18 mouse cellular contexts compared by ENCODE assay signal in the genomic region with DNA sequence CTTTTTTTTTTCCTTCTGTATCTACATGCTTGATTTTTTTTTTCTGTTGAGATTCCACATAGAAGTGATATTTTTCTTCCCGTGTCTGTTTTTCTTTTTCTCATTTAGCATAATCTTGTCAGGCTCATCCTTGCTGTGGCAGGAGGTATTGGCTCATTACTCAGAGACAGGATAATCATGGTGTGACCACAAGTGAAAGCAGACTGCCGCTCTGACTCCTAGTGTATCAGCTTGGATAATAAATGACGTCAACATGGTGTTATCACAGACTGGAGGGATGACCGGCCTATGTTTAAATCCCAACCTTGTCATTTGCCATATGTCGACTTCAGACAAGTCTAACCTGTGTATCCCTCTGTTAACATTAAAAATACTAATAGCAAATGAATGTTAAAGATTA. TPM values are rescaled to one million over a fixed set of nuclear protein-coding genes. Genes with fewer than 3 reads are reported as not detected.
"Had no signal": no experiment of that assay in that cellular context is flagged by ENCODE, and none has a peak within 500 bp of the region (broad histone marks: within the 10 kb centered on the region; RNA-seq: fewer than 3 reads in every experiment).

No protein-coding gene starts in this region.

- DNase-seq: kidney, adult 18-20 months; kidney, postnatal 14 days; lung, adult 2 months; lung, postnatal 36 days; thymus, postnatal 4 days had no signal

- H3K36me3 ChIP-seq: limb, embryonic 10.5 days; liver, embryonic 15.5 days; neural tube, embryonic 13.5 days had no signal

- H3K27ac ChIP-seq: left cerebral cortex, adult 2 months; limb, embryonic 10.5 days; liver, embryonic 15.5 days; neural tube, embryonic 13.5 days; stomach, postnatal 0 days had no signal

- ATAC-seq: lung, postnatal 0 days had no signal

- H3K9ac ChIP-seq: liver, embryonic 15.5 days; neural tube, embryonic 13.5 days had no signal

- H3K4me1 ChIP-seq: limb, embryonic 10.5 days; liver, embryonic 15.5 days; neural tube, embryonic 13.5 days had no signal

- H3K9me3 ChIP-seq: limb, embryonic 10.5 days; neural tube, embryonic 13.5 days had no signal

- H3K27me3 ChIP-seq: liver, embryonic 15.5 days; neural tube, embryonic 13.5 days had no signal

- H3K4me3 ChIP-seq: left cerebral cortex, adult 2 months; limb, embryonic 10.5 days; liver, embryonic 15.5 days; neural tube, embryonic 13.5 days had no signal

- H3K4me2 ChIP-seq: liver, embryonic 11.5 days; liver, embryonic 15.5 days; neural tube, embryonic 13.5 days had no signal

RNA-seq across cellular contexts. Expression of gene Krtap8-1, which starts 26.6 kb away (rescaled TPM):
- total RNA-seq: layer of hippocampus, postnatal 25 days; left cerebral cortex, adult 2 months; left cerebral cortex, postnatal 14 days; megakaryocyte progenitor cell, adult 5-6 weeks; monocyte, adult 5-6 weeks had no signal
- polyA plus RNA-seq: kidney, embryonic 14.5 days; limb, embryonic 10.5 days; liver, embryonic 11.5 days; liver, embryonic 15.5 days; lung, adult 2 months; lung, postnatal 0 days; neural tube, embryonic 13.5 days; stomach, postnatal 0 days had no signal

RNA-seq across cellular contexts. Expression of gene Krtap6-2, which starts 41.3 kb away (rescaled TPM):
- total RNA-seq: layer of hippocampus, postnatal 25 days; left cerebral cortex, adult 2 months; left cerebral cortex, postnatal 14 days; megakaryocyte progenitor cell, adult 5-6 weeks; monocyte, adult 5-6 weeks had no signal
- polyA plus RNA-seq: kidney, embryonic 14.5 days; limb, embryonic 10.5 days; limb, embryonic 14.5 days; liver, embryonic 11.5 days; liver, embryonic 15.5 days; lung, adult 2 months; lung, postnatal 0 days; neural tube, embryonic 13.5 days; stomach, postnatal 0 days had no signal

RNA-seq across cellular contexts. Expression of gene Krtap7-1, which starts 46.9 kb away (rescaled TPM):
- total RNA-seq: layer of hippocampus, postnatal 25 days; left cerebral cortex, adult 2 months; left cerebral cortex, postnatal 14 days; megakaryocyte progenitor cell, adult 5-6 weeks; monocyte, adult 5-6 weeks had no signal
- polyA plus RNA-seq: kidney, embryonic 14.5 days; limb, embryonic 10.5 days; limb, embryonic 14.5 days; liver, embryonic 11.5 days; liver, embryonic 15.5 days; lung, adult 2 months; lung, postnatal 0 days; neural tube, embryonic 13.5 days; stomach, postnatal 0 days had no signal

RNA-seq across cellular contexts. Expression of gene Krtap21-1, which starts 57.5 kb away (rescaled TPM):
- total RNA-seq: layer of hippocampus, postnatal 25 days; left cerebral cortex, adult 2 months; left cerebral cortex, postnatal 14 days; megakaryocyte progenitor cell, adult 5-6 weeks; monocyte, adult 5-6 weeks had no signal
- polyA plus RNA-seq: kidney, embryonic 14.5 days; limb, embryonic 10.5 days; limb, embryonic 14.5 days; liver, embryonic 11.5 days; liver, embryonic 15.5 days; lung, adult 2 months; lung, postnatal 0 days; neural tube, embryonic 13.5 days; stomach, postnatal 0 days had no signal
